8 mouse cellular contexts compared by ENCODE assay signal in the genomic region with DNA sequence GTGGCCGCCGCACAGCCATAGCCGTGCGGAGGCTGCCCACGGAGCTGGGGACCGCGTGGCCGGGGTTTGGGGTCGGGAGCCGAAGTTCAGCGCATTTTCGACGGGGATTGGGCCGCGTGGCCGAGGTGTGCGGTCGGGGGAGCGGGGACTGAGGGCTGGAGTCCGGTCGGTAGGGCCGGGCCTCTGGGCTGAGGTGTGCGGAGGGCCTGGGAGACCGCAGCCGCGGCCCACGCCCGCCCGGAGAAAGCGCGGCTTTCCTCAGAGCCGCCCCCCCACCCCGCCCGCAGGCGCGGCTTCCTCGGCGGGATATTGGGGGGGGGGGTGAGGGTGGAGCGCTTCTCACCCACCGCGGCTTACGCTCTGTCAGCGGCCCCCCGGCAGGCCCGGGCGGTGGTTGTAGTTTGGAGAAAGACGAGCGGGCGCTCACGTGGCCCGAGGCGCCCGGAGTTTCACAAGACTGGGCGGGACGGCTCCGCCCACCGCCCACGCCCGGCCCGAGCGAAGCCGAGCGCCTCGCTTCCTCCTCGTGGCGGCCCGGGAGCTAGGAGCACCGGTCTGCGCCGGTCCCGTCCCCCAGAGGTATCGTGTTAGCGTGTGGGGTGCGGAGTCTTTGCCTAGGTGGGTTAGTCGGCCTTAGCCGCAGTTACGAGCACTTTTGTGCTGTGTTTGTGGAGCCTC. TPM values are rescaled to one million over a fixed set of nuclear protein-coding genes. Genes with fewer than 3 reads are reported as not detected.
DNase-seq lines count a peak whose midpoint lies in the region; ATAC-seq and TF ChIP-seq lines count a peak whose summit lies in the region.

No protein-coding gene starts in this region.

- 1% methylated on average over 76 of the region's 77 CpGs for WGBS in cerebellum, adult 2 months
- WGBS in forebrain, postnatal 0 days = under 1% methylated on average over 71 of the region's 77 CpGs

- H3K9ac ChIP-seq in forebrain, postnatal 0 days = peak overlapping the region; percentile 74

- H3K4me1 ChIP-seq in cerebellum, adult 2 months (ENCODE audit: control insufficient read depth, insufficient read depth, low read length) = no peaks in the 10 kb centered on the region; the same call in 1 of the 2 replicates
- peaks cover 13% of the 10 kb centered on the region; the same call in 1 of the 2 replicates for H3K4me1 ChIP-seq in forebrain, postnatal 0 days (ENCODE audit: insufficient read depth)

- H3K27ac ChIP-seq in cerebellum, adult 2 months (ENCODE audit: insufficient read depth, low read length) = no peak overlapping the region; the same call in 1 of the 2 replicates
- peak overlapping the region; percentile 86 for H3K27ac ChIP-seq in forebrain, postnatal 0 days (ENCODE audit: low read depth, low read length)

- TF ChIP-seq CTCF in cerebellum, adult 2 months (IDR thresholded peaks at IDR 0.05; ENCODE audit: borderline replicate concordance, insufficient read depth, low read depth, low read length) = no peak
- TF ChIP-seq CTCF in forebrain, postnatal 0 days (IDR thresholded peaks at IDR 0.05; ENCODE audit: low read depth) = peak; percentile 9; the same call in 1 of the 2 replicates

- no peaks in the 10 kb centered on the region for H3K9me3 ChIP-seq in forebrain, postnatal 0 days (ENCODE audit: low read length)

- DNase-seq in MEL-GATA-1-ER (ENCODE audit: extremely low read depth, low read depth) = peak; percentile 65
- peak; percentile 52 to 60 for DNase-seq in cerebellum, adult 2 months
- DNase-seq in forebrain, postnatal 0 days = peak; percentile 77
- peak; percentile 91 for DNase-seq in heart, postnatal 4 days
- DNase-seq in layer of hippocampus, postnatal 10 days (ENCODE audit: low spot score in 2 of 2) = peak; percentile 67 to 74
- peak; percentile 88 for DNase-seq in lung, postnatal 14 days
- DNase-seq in ovary, postnatal 36 days (ENCODE audit: low spot score) = peak; percentile 90
- peak; percentile 92 for DNase-seq in thymus, postnatal 4 days

- H3K27me3 ChIP-seq in cerebellum, adult 2 months (ENCODE audit: control insufficient read depth, insufficient read depth, low read length) = no peaks in the 10 kb centered on the region
- H3K27me3 ChIP-seq in forebrain, postnatal 0 days (ENCODE audit: insufficient read depth, low read length) = no peaks in the 10 kb centered on the region

- peak overlapping the region; percentile 70 for H3K4me3 ChIP-seq in cerebellum, adult 2 months (replicated peaks; ENCODE audit: insufficient read depth, low read depth, low read length)
- peak overlapping the region; percentile 97 for H3K4me3 ChIP-seq in forebrain, postnatal 0 days (ENCODE audit: low read depth, low read length)

- no peaks in the 10 kb centered on the region for H3K36me3 ChIP-seq in forebrain, postnatal 0 days (ENCODE audit: insufficient read depth)

- TF ChIP-seq POLR2A in cerebellum, adult 2 months (IDR thresholded peaks at IDR 0.05; ENCODE audit: borderline replicate concordance, insufficient read depth, low read length) = no peak

- peak overlapping the region; percentile 99 for H3K4me2 ChIP-seq in forebrain, postnatal 0 days (ENCODE audit: low read depth)

- peak; percentile 26; the same call in 1 of the 2 replicates for ATAC-seq in forebrain, postnatal 0 days

RNA-seq across cellular contexts. Expression of a gene that starts 7.3 kb away (rescaled TPM):
- 119 and 129 TPM in 2 replicates for polyA plus RNA-seq in cerebellum, adult 2 months (2012; rRNA removed)
- total RNA-seq in forebrain, postnatal 0 days (2014; rRNA removed) = 236 TPM in 2 replicates
- 216 and 225 TPM in 2 replicates for polyA plus RNA-seq in forebrain, postnatal 0 days (2015; fragmentation: Nextera tagmentation; extraction: Ambion mirVana)
- 100 to 1,000 TPM; 468 to 481 TPM for total RNA-seq in heart, postnatal 4 days (2021)
- total RNA-seq in layer of hippocampus, postnatal 10 days (2021) = 100 to 1,000 TPM; 157 to 164 TPM

RNA-seq across cellular contexts. Expression of a gene that starts 30.1 kb away (rescaled TPM):
- not detected in 2 replicates for polyA plus RNA-seq in cerebellum, adult 2 months (2012; rRNA removed)
- not detected in 2 replicates for total RNA-seq in forebrain, postnatal 0 days (2014; rRNA removed)
- 0.33 and 0.47 TPM in 2 replicates for polyA plus RNA-seq in forebrain, postnatal 0 days (2015; fragmentation: Nextera tagmentation; extraction: Ambion mirVana)
- not detected for total RNA-seq in heart, postnatal 4 days (2021)
- total RNA-seq in layer of hippocampus, postnatal 10 days (2021) = not detected

RNA-seq across cellular contexts. Expression of a gene that starts 45.5 kb away (rescaled TPM):
- polyA plus RNA-seq in cerebellum, adult 2 months (2012; rRNA removed) = 18.4 and 19.8 TPM in 2 replicates
- total RNA-seq in forebrain, postnatal 0 days (2014; rRNA removed) = 24.2 and 24.8 TPM in 2 replicates
- polyA plus RNA-seq in forebrain, postnatal 0 days (2015; fragmentation: Nextera tagmentation; extraction: Ambion mirVana) = 16.2 and 16.5 TPM in 2 replicates
- total RNA-seq in heart, postnatal 4 days (2021) = under 1 TPM; 0.38 to 0.57 TPM
- total RNA-seq in layer of hippocampus, postnatal 10 days (2021) = 10 to 100 TPM; 26.4 to 29.1 TPM

Comparison
In these comparisons a context has a peak if more than half of its experiments do, and no peak if none do; other contexts are left out.
1. RNA of a gene that starts 45.5 kb away (total RNA-seq): 26.4 to 29.1 TPM in layer of hippocampus, postnatal 10 days and 24.2 to 24.8 TPM in forebrain, postnatal 0 days; 0.38 to 0.57 TPM in heart, postnatal 4 days; every median in the first group is over 10 times any median in the second.
2. Peak in every context shown above with its lines, with median percentiles within 50 percentile points of each other: DNase-seq.